Mouse (Mus musculus): ENCODE data around the gene Cyp2d22.
"Not testable (repeated sequence)": the region's sequence is repeated elsewhere in the genome, so short reads cannot be mapped to it uniquely, and the experiment has no call there.

Cyp2d22 gene

DNA sequence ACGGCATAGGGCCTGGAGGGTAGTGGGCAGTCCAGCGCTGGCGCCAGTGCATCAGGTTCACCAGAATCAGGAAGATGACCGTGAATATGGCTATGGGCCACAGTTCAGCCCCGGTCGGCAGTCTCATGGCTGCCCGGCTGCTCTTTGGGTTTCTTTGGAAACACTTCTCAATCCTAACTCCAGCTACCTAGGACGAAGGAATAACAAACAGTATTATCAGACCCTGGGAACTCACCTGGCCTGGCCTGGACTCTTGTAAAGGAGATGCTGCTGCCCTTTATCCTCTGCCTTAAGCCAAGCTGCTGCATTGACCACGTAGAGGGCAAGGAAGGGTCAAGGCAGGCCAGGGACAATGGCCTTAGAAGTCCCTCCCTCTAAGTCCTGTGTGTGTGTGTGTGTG lies 4.2 kb downstream of the Cyp2d22 start:
- no peak for DNase-seq

DNA sequence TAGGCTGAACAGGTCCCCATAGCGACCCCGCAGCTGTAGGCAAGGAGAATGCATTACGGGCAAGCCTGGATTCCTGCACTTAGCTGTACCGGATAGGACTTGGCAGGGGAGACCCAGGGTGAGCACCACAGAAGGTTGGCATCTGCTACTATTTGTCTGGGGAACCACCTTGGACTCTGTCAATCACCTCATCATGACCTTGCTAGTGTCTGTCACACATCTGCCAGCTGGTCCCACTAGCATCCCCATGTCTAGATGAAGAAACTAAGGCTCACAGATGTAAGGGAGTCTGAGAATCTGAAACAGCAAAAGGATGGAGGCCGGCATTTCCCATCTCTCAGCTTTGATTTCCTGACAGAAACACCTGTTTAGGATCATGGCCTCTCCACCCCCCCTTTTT lies 5.6 kb downstream of the Cyp2d22 start:
- DNase-seq: no peak

DNA sequence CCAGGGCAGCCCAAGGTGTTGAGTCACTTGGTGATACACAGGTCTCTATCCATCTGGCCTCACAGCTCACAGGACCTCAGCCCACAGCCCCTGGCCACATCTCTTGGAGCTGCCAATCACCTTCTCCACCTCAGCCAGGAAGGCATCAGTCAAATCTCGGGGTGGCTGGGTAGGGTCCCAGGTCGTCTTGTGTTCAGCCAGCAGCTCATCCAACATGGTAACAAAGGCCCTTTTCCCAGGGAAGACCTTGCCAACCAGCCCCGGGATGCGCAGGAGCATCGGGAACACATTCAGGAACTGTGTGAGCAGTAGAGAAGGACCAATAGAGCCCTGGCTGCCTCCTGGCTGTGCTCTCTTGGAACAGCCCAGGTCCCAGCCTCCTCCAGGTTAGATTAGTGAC lies 7.1 kb downstream of the Cyp2d22 start:
- no peak for DNase-seq

DNA sequence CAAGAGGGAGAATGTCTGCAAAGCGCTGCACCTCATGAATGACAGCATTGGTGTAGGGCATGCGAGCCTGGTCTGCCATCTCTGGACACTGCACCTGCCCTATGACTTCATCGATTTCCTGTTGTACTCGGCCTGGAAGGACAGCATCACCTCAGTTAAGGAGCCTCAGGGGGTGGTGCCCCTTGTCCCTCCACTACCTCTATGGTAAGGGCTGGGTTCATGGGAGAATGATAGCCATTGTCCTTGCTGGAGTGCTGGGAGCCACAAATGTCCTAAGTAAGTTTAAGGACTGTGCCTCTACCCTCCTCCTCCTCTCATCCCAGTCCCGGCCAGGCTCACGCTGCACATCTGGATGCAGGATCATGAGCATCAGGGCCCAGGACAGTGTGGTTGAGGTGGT lies 7.6 kb downstream of the Cyp2d22 start:
- no peak for DNase-seq

DNA sequence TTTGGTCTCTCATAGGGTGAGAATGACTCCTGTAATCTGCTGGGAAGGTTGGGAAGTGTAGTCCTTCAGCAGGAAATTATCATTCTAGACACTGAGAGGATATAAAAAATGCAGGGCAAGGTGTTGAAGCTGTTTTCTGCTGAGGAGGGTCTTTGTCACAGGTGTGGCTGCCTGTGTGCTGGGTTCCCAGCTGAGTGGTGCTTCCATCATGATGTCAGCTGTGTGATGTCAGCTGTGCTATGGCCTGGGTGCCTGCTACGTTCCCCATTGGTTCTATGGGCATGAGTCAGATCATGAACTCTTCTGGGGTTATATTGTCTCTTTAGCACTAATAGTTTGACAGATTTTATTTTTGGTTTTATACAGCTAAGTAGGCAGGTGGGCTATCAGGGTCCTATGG lies 11.2 kb downstream of the Cyp2d22 start:
- no peak for DNase-seq

DNA sequence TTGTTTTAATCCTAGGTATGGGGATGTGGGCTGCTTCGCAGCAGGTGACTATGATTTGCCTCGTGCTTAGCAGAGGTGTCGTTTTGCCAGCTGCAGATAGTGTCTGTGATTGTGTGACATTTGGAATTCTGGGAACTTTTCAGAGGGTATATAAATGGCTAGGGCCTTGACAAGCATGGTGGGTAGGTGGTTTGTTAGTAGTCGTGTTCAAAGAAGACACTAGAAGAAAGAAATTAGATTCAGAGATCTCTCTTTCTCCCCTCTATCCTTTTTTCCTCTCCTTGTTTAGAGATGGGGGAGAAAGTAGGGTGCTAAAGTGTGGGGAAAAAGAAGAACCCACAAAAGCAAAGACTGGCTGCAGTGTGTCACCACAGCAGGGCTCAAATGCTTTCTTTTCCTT lies 11.9 kb downstream of the Cyp2d22 start:
- no peak for DNase-seq

DNA sequence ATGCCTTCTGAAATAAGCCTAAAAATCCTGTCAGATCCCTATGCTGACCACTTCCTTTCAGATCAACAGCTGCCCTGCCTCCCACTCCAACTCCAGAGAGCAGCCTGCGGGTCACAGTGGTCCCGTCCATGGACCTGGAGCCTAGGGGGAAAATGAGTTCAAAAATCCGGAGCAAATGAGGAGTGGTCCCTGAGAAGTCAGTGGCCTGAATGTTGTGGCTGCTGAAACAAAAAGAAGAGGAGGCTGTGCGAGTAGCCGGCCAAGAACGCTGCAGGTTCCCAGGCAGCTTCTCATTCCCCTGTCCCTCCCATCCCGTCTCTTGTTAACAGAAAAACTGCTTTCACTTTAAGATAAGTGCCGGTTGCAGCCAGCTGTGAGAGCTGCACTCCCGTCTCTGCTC lies 15.5 kb downstream of the Cyp2d22 start:
- DNase-seq: not testable (repeated sequence)

DNA sequence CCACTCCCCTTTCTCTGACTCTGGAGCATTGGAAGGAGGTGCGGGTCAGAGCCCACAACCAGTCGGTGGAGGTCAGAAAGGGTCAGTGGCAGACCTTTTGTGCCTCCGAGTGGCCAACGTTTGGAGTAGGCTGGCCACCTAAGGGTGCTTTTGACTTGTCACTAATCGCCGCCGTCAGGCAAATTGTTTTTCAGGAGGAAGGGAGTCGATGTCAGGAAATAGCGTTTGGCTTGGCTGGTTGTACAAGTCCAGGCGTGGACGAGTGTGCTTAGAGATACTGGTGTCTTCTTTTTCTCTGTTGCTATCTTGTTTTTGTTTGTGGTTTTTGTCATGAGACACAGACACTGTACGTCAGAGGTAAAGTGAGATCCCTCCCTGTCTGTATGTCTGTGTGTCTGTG lies 16.3 kb downstream of the Cyp2d22 start:
- not testable (repeated sequence) for DNase-seq

DNA sequence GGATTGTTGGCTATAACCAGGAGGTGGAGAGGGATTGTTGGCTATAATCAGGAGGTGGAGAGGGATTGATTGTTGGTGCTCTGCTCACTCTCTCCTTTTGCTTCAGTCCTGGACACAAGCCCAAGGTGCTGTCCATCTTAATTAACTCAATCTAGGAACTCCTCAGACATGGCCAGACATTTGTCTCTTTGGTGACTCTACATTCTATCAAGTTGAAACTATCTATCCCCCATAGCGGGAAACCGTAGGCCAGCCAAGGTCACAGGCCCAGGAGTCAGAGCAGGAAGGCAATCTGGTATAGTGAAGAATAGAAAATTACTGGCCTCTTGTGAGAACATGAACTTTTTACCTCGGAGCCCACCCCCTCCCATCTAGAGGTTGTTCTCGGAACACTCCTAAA lies 17.8 kb downstream of the Cyp2d22 start:
- no peak for DNase-seq

DNA sequence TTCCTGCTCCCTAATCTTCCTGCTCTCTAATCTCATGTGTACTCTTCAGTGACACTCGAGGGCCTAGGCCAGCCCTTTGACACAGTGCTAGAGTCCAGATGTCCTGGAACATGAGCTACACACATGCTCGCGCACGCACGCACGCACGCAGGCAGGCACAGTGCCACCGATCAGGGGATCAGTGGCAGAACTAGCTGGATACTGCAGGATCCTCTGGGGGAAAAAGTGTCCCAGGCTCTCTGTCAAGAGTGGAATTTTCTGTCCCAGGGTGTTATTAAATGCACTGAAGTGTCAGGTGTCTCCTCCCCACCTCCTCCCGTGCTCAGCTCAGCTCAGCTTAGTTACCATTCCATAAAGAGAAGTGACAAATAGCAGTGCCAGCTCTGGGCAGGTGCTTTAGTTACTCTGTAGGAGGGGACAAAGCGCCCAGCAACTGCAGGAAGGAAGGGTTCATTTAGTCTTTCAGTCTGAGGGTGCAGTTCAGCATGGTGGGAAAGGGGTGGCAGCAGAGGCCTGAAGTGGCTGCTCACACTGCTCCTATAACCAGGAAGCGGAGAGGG lies 18.5 kb downstream of the Cyp2d22 start:
- DNase-seq: no peak

DNA sequence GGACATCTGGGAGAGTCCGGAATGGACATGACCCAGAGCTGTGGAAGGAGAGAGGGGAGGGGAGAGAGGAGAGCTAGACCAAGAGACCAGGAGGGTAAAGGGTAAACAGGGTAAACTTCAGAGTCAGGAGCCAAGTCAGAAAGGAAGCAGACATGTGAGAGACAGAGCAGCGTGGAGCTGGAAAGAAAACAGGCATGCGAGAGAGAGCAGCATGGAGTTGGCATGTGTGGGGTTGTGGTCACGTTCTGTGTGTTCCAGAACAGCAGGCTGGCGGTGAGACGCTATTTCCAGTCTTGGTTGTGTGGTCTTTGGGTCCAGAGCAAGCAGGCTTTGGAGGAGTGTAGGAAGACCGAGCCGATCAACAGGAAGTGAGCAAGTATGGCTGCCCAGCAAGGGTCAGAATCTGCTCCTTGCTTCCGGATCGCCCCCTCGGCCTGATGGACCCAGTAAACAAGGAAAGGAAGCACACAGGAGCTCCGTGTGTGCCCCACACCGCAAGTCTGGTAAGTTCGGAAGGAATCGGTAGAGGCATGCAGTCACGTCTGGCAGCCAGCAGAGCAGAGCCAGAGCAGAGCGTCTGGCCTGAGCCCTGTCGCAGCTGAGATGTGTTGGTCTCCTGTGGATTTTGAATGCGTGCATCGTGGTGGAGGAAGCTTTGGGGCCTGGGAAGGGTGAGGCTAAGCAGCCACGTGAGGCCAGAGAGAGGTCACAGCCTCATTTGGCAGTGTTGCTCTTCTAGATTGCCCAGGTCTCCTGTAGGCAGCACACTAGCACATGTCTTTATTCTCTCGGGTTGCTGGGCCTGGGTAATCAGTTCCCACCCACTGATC lies 21.4 kb downstream of the Cyp2d22 start:
- no peak for DNase-seq

DNA sequence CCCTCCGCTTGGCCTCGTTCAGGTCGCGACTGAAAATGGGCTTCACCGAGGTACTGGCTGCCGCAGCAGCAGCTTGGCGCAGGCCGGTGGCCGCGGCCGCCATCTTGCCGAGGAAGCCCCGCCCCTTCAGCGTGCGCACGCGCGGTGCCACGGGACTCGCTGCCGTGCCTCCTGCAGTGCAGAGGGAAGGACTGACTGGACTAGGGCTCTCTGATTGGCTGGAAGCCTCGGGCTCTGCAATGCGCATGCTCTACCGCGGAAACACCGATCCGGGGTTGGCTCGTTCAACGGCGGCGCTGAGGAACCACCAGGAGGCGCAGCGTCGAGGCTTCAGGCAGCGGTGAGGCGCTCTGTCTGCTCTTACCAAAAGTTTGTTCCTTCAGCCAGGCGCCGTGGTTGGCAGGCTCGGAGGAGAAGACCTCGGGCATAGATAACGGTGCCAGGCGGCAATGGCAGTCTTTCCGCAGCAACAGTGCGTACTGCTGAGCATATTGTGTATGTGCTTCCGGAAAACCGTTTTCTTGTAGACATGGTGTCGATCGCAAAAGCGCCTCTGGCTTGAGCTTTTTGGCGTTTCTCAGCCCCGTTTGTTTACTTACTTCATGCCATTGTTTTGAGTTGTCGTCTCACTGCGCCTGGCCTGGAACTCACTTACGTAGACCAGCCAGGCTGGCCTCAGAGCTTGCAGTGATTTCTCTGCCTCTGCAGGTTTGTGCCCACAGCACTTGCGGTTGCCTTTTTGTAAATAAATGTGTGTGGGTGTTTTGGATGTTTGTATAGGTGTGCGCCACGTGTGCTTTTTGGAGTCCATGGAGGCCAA lies 25.7 kb downstream of the Cyp2d22 start, which contains the start of gene Ndufa6:
Ndufa6 (minus strand) TSS at position 197 of the 820 bp plus-strand sequence.
- peak; percentile 98 for DNase-seq

DNA sequence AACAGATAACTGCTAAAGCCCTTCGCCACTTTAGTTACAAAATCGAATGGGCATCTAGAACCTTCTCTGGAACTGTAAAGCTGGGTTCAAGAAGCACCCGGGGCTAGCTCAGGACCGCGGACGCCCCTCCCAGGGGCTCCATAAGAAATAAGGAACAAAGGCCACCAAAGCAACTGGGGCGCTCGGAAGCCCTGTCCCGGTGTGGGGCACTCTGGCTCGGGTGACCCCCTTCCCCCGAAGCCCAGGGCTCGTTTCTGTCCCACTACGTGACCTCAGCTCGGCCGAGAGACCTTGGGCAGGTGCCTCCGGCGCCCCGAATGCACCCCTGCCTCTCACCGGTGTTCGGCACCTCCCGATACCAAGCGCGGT lies 26.3 kb downstream of the Cyp2d22 start:
- no peak for DNase-seq

DNA sequence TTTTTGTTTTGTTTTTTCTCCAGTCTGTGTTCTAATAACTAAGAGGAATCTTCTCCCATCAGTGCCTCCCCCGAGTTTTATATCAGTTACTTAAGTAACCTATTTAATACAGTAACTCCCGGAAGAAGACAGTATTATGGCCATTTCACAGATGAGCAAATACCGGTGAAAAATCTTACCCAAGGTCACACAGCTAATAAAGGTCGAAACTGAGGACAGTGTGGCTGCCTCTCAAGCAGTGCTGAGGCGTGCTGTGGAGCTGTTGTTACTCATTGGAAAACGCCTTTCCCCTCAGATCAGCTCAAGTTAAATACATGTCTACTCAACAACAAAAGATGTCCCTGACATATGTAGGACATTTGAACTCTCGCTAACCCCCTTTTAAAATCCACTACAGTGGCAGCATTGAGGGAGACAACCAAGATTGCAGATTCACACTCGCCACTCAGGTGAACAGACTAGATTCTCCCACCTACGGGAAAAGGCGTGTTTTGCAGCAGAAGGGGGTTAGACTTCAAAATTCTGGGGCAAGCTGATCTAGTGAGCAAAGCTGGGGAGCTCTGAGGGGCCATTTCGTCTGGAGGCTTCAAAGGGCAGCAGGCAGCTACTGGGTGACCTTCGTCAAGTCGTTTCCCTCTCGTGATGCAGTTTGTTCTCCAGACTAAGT lies 26.8 kb downstream of the Cyp2d22 start:
- no peak for DNase-seq

DNA sequence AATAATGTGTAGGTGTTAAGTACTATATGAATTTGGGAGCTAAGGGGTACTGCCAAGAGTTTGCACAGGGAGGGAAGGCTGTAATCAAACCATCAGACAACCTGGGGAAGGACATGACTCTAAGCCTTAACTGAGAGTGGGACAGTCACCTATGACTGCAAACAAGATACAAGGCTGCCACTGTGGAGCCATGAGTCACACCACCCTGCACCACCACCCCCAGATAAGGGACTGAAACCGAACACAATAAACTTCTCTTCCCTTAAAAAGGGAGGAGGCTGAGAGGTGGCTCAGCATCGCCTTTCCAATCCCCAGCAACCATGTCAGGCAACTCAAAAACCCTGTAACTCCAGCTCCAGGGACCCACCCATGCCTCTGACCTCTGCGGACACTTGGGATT lies 28.6 kb downstream of the Cyp2d22 start:
- no peak for DNase-seq

DNA sequence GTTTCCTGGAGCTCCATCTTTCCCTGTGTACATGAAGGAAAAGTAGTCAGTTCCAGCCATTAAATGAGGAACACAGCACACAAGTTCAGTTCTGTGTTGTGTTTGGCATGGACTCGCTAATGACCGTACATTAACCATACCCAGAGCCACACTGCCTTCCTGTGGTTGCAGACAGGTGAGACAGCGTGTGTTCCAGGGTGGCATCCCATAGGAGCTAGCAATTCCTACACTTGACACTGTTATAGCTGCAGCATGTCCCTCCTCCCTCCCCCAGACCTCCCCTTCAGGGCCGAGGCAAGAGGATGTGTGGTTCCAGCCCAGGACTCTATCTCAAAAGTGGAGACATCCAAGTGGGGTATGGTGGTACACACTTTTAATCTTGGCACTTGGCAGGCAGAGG lies 29.7 kb downstream of the Cyp2d22 start:
- no peak for DNase-seq

DNA sequence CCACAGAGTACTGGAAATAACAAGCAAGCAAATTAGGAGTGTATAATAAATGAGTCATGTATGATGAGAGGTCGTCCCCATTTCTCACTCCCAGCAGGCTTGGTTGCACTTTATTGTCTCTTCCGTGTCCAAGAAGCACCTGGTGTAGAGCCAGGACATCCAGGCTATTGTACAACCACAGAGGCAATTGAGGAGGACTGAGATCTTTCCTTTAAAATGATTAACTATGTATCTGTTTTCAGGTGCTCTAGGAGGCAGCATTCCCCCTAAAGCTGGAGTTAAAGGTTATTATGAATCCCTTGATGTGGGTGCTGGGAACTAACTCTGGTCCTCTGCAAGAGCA lies 31.1 kb downstream of the Cyp2d22 start:
- no peak for DNase-seq

DNA sequence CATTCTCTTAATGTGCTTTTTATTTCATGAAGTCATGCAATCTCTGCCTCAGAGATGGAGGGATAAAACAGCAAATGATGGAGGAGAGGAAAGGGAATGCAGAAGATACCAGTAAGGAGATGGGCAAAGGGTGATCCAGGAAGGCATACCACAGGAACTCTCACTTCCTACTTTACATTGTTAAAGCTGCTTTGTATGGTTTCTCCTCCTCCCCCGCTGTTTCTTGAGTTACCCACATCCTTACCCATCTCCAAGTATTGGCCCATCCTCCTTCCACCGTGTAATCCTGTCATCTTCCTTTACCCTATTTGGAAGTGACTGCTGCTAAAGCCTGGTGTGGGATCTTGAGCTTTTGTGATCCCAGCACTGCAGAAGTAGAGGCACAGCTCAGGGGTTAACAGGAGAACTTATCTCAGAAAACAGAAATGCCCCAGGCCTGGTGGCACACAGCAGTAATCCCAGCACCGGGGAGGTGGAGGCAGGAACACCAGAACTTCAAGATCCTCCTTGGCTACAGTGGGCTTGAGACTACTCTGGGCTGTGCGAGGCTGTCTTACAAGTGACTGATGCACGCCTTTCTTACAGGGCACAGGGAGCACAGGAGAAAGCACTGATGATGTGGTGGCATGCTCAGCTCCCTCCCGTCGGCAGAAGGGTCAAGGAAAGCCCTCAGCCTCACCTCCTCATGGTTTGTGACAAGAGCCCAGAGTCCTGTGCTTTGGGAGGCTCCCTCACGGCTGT lies 31.6 kb downstream of the Cyp2d22 start:
- no peak for DNase-seq

DNA sequence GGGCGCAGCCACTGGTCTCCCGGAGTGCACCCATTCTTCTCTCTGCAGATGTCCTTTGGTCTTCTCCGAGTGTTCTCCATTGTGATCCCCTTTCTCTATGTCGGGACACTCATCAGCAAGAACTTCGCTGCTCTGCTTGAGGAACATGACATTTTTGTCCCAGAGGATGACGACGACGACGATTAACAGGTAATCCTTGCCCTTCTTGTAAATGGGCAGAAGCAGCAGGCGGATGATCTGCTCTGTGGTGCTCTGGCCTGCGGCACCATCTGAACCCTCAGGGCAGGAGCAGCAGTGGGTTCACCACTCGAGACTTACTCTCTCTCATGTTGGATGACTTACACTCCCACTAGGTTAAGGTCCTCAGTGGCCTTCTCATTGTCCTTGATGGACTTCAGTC lies 32.2 kb downstream of the Cyp2d22 start:
- DNase-seq: no peak

DNA sequence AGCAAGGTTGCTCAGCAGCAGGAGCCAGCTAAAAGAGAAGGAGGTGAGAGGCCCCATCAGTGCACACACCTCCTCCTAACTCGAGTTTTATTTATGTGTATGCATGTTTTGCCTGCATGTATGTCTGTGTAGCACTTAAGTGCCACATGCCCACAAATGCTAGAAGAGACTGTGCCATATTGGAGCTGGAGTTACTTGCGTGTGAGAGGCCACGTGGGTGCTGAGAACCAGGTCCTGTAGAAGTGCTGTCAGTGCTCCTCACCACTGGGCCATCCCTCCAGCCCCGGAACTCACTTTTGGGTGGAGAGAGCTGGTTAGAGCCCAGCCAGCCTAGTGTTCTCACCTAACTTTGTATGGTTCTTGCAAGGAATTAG lies 32.8 kb downstream of the Cyp2d22 start:
- DNase-seq: no peak

DNA sequence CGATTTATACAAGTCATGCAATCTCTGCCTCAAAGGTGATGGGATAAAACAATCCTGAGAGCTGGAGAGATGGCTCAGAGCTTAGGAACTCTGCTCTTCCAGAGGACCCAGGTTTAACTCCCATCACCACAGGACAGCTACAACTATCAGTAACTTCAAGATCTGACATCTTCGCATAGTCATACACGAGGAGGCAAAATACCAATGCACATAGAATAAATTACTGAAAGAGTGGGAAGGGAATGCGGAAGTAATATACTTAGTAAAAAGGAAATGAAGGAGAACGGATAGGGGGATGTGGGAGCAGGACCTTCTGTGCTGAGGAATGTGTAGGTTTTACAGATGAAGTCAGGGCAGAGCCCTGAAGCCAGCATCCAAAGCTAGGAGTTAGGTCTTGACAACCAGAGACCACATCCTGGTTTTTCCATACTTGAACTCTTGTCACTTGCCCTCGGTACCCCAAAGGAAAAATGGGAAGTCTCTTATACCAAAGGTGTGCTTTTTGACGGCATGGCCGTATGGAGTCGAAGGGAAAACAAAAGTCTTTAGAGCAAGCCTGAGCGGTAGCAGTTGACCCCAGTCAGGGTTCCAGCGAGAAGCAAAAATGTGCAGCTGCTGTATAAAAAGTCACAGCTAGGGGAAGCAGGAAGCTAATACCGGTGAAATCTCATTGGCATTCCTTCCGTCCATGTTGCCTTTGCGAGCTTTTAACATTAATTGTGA lies 33.3 kb downstream of the Cyp2d22 start:
- DNase-seq: no peak

DNA sequence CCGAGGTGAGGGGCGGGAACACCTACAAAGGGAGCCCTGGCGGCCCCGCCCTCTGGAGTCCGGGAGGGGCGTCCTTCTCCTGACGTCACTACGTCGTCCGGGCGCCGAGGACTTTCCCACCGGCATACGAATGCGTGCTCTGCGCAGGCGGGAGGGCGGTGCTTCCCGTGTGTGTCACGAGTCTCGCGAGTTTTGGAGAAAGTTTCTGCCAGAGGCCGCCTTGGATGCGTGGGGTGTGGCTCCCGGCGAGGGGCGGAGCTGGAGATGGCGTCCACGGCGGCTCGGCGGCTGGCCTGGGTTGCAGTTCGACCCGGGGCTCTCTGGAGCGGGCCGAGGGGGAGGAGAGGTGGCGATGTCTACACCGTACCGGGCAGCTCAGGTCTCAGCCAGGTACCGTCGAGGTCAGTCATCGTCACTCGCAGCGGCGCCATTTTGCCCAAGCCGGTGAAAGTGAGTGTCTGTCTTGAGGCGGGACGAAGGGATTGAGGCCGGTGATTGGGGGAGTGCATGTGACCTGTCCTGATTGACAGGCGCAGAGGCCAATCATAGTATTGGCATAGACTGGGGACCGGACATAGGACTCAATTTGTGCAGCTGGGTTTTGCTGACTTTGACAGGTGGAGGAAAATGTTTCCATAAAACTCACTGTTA lies 34.1 kb downstream of the Cyp2d22 start:
- peak; percentile 98 for DNase-seq
